Mouse (Mus musculus): ENCODE results near the gene Eif4g2. TPM values are rescaled to one million over a fixed set of nuclear protein-coding genes. Genes with fewer than 3 reads are reported as not detected.

The Eif4g2 gene
- polyA plus RNA-seq (2014; fragmentation: Nextera tagmentation; extraction: Ambion mirVana) = 1,716 and 2,020 TPM in 2 replicates

DNA sequence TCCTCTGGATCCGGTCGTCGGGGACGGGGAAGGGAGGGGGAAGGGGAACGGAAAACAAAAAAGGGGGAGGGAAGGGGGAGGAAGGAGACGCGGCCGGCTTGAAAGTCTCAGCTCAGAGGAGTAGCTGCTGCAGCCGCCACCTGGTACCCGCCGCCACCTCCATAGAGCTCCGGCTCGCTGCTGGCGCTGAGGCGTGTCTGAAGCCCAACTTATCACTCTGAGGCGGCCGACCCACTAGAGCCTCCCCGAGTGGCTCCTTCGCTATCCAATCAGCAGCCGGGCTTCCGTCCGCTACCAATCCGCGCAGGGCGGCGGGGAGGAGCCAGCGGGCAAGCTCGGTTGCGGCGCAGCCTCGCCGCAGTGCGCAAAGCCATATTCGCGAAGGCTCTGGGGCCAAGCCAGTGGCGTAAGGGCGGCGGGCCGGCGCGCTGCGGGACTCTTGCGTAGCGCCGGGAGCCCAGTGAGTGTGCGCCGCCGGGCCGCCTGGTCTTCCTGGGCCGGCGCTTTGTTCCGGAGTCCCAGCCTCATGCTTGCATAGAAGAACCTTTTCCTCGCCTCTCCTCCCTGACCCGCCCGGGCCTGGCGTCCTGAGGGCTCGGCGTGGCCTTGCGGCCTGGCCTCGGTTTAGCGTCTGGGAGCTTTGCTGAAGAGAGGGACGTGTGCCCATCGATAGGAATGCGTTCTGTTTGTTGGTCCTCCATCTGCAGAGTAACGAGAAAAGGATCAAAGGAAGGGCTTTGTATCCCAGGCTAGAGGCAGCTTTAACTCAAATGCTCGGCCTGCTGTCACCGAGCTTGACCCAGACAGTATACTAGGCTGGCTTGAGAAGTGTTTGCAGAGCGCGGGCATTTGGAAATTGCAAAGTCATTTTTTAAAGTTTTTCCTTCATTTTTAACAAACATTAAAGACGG is at the start of gene Eif4g2:
Gene Eif4g2, minus strand, starts transcription at position 209 of the 911 bp plus-strand sequence.
- Histone ChIP-seq H3K9ac (ENCODE audit: low read depth, low read length) (peak within 1 kb of the TSS; percentile 100), H3K27ac (ENCODE audit: low read depth, low read length) (peak within 1 kb of the TSS; percentile 100), H3K4me3 (ENCODE audit: low read depth, low read length) (peak within 1 kb of the TSS; percentile 86), H3K36me3 (ENCODE audit: control insufficient read depth, insufficient read depth, low read length) (peaks cover 21% of the 10 kb centered on the region), H3K27me3 (ENCODE audit: control insufficient read depth, insufficient read depth, low read length) (no peaks in the 10 kb centered on the region), H3K9me3 (ENCODE audit: control insufficient read depth, low read length) (no peaks in the 10 kb centered on the region), H3K4me1 (replicated peaks; ENCODE audit: control insufficient read depth, insufficient read depth, low read length) (peaks cover 5% of the 10 kb centered on the region; the same call in 1 of the 2 replicates), H3K4me2 (replicated peaks; ENCODE audit: low read depth, low read length) (peak within 1 kb of the TSS; percentile 78)
- DNase-seq (ENCODE audit: low spot score) (peak; percentile 98), ATAC-seq (ENCODE audit: low FRiP score) (peak; percentile 99)
- WGBS = under 1% methylated on average over 64 of the region's 70 CpGs

DNA sequence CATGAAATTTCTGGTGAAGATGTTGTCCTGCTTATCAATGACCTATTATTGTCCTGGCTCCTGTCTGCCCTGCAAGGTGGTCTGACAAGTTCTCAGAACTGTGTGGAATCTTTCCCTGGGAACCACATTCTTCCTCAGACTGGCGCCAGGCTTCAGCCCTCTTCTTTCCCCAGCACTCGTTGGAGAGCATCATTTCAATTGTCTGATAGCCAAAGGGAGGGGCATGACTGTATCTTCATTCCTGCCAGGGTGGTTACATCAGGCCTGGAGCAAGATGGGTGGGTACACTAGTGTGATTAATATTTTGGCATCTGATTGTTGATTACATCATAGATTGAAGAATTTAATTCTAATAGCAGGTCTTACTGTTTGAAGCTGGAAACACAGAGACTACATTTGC is 49.8 kb upstream of the Eif4g2 start:
- H3K9me3 ChIP-seq (ENCODE audit: control insufficient read depth, low read length) = no peaks in the 10 kb centered on the region
- DNase-seq (ENCODE audit: low spot score) (no peak), ATAC-seq (ENCODE audit: low FRiP score) (no peak)
- H3K4me2 ChIP-seq (replicated peaks; ENCODE audit: low read depth, low read length) = no peak overlapping the region
- no peak overlapping the region for H3K4me3 ChIP-seq (ENCODE audit: low read depth, low read length)
- no peaks in the 10 kb centered on the region for H3K4me1 ChIP-seq (replicated peaks; ENCODE audit: control insufficient read depth, insufficient read depth, low read length)
- no peaks in the 10 kb centered on the region for H3K27me3 ChIP-seq (ENCODE audit: control insufficient read depth, insufficient read depth, low read length)
- 62% methylated on average over 2 of the region's 2 CpGs for WGBS
- no peak overlapping the region for H3K9ac ChIP-seq (ENCODE audit: low read depth, low read length)
- no peak overlapping the region for H3K27ac ChIP-seq (ENCODE audit: low read depth, low read length)
- H3K36me3 ChIP-seq (ENCODE audit: control insufficient read depth, insufficient read depth, low read length) = no peaks in the 10 kb centered on the region

DNA sequence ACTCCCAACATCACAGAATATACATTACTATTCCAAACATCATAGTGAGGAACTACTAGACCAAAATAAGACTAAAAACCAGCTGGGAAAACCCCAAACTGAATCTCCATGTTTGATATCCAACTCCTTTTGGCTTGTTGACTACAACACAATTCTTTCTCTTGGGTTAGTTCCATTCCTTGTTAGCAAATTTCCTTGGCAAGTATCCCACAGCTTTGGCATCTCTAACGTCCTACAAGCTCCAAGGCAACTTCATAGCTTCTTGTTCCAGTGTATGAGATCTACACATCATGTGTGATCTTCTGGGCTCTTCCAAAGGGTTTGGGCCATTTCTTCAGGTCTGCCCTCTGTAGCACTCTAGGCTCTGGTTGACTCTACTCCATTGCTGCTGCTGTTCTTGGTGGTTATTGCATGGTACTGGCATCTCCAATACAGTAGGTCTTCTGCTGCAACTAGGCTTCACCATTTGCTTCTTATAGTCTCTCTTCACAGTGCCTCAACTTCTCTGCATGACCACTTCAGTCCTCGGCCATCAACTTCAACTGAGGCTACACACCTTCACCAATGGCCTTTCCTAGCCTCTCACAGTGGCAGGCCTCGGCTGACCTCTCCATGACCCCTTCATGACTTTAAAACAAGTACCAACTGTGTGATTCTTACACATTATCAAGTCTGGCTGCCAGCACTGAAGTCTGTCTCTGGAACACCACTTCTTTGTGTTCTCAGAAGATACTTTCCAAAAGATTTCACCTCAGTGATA is 44.0 kb upstream of the Eif4g2 start:
- no peak overlapping the region for H3K27ac ChIP-seq (ENCODE audit: low read depth, low read length)
- 74% methylated on average over 3 of the region's 3 CpGs for WGBS
- no peaks in the 10 kb centered on the region for H3K27me3 ChIP-seq (ENCODE audit: control insufficient read depth, insufficient read depth, low read length)
- H3K9me3 ChIP-seq (ENCODE audit: control insufficient read depth, low read length) = no peaks in the 10 kb centered on the region
- H3K9ac ChIP-seq (ENCODE audit: low read depth, low read length) = no peak overlapping the region
- no peaks in the 10 kb centered on the region for H3K36me3 ChIP-seq (ENCODE audit: control insufficient read depth, insufficient read depth, low read length)
- no peak overlapping the region for H3K4me2 ChIP-seq (replicated peaks; ENCODE audit: low read depth, low read length)
- no peak overlapping the region for H3K4me3 ChIP-seq (ENCODE audit: low read depth, low read length)
- no peak for DNase-seq (ENCODE audit: low spot score)
- no peaks in the 10 kb centered on the region for H3K4me1 ChIP-seq (replicated peaks; ENCODE audit: control insufficient read depth, insufficient read depth, low read length)
- ATAC-seq (ENCODE audit: low FRiP score) = no peak

DNA sequence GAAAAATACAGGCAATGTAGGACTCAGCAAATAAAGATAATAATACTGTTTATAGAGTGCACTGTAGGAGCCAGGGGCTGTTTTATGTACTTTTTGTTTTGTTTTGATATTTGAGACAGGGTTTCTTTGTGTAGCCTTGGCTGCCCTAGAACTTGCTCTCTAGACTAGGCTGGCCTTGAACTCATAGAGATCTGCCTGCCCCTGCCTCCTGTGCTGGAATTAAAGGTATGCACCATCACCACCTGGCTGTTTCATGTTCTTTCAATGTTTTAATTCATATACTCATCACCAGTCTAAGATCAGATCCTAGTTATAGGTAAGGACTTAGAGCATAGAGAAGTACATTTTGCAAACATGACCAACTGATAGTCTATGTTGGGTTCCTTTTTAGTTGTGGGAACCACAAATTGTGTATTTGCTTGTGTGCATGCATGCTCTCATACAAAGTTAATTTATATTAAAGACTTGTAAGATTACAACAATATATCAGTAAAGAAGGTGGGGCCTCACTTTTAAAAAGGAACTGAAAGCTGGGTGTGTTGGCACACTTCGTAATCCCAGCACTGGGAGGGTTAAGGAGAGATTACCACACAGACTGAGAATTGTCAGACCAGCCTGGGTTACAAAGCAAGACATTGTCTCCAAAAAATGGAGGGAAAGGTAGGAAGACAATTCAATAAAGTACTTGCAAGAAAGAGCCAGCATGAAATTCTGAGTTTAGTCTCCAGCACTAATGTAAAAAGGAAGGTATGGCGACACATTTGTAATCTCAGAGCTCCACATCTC is 41.1 kb upstream of the Eif4g2 start:
- DNase-seq (ENCODE audit: low spot score) (no peak), ATAC-seq (ENCODE audit: low FRiP score) (no peak)
- Histone ChIP-seq H3K4me1 (replicated peaks; ENCODE audit: control insufficient read depth, insufficient read depth, low read length) (no peaks in the 10 kb centered on the region), H3K9ac (ENCODE audit: low read depth, low read length) (no peak overlapping the region), H3K4me2 (replicated peaks; ENCODE audit: low read depth, low read length) (no peak overlapping the region), H3K4me3 (ENCODE audit: low read depth, low read length) (no peak overlapping the region), H3K36me3 (ENCODE audit: control insufficient read depth, insufficient read depth, low read length) (no peaks in the 10 kb centered on the region), H3K27ac (ENCODE audit: low read depth, low read length) (no peak overlapping the region), H3K27me3 (ENCODE audit: control insufficient read depth, insufficient read depth, low read length) (no peaks in the 10 kb centered on the region), H3K9me3 (ENCODE audit: control insufficient read depth, low read length) (no peaks in the 10 kb centered on the region)
- 97% methylated on average over 2 of the region's 2 CpGs for WGBS

DNA sequence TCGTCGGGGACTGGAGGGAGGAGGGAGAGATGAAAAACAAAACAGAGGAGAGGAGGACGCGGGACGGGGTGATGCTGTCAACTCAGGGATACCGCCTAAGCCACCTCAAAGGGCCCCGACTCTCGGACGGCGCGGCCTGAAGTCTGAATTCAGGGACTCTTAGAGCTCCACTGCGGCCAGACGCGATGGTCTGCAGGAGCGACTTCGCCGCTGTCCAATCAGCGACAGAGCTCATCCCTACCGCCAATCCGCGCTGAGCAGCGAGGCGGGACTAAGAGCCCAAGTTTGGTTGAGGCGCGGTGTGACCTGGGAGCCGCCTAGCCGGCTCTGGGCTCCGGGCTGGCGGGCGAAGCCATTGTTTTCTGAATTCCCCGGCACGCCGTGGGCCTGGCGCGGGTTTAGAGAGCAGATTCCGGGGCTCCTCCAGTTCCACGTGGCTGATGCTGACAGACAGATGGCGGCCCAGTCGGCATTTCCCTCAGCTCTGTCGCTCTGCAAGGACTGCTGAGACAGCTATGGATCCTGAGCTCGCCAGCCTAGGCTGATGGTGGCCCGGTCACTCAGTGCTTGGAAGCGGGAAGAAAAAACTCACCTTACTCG is 39.8 kb upstream of the Eif4g2 start:
- H3K27me3 ChIP-seq (ENCODE audit: control insufficient read depth, insufficient read depth, low read length) = no peaks in the 10 kb centered on the region
- H3K9me3 ChIP-seq (ENCODE audit: control insufficient read depth, low read length) = no peaks in the 10 kb centered on the region
- H3K4me1 ChIP-seq (replicated peaks; ENCODE audit: control insufficient read depth, insufficient read depth, low read length) = no peaks in the 10 kb centered on the region
- ATAC-seq (ENCODE audit: low FRiP score) (peak; percentile 99), DNase-seq (ENCODE audit: low spot score) (peak; percentile 97)
- H3K36me3 ChIP-seq (ENCODE audit: control insufficient read depth, insufficient read depth, low read length) = no peaks in the 10 kb centered on the region
- under 1% methylated on average over 44 of the region's 44 CpGs for WGBS
- peak overlapping the region; percentile 70 for H3K4me3 ChIP-seq (ENCODE audit: low read depth, low read length)
- peak overlapping the region; percentile 96 for H3K9ac ChIP-seq (ENCODE audit: low read depth, low read length)
- peak overlapping the region; percentile 76 for H3K4me2 ChIP-seq (replicated peaks; ENCODE audit: low read depth, low read length)
- H3K27ac ChIP-seq (ENCODE audit: low read depth, low read length) = peak overlapping the region; percentile 98

DNA sequence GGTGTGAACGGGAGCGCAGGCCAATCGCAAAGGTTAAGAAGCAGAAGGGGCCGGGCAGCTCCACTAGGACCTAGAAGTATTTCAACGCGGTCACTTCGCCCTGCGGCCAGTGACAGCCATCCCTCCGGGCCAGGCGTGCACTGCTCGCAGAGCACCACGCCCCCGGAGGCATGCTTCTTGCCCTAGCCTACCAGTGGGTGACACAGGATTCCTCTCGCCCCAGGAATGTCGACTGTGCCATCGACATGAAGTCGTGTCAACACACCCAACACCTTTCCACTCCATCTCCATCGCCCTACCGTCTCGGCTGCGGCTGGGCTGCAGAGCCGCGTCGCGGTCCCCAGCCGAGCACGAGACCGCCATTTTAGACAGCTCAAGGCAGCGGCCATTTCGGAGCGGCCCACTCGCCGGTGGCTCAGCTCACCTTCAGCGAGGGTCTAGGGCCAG is 39.3 kb upstream of the Eif4g2 start:
- ATAC-seq (ENCODE audit: low FRiP score) = peak; percentile 90
- H3K4me1 ChIP-seq (replicated peaks; ENCODE audit: control insufficient read depth, insufficient read depth, low read length) = no peaks in the 10 kb centered on the region
- DNase-seq (ENCODE audit: low spot score) = peak; percentile 82
- peak overlapping the region; percentile 96 for H3K9ac ChIP-seq (ENCODE audit: low read depth, low read length)
- H3K9me3 ChIP-seq (ENCODE audit: control insufficient read depth, low read length) = no peaks in the 10 kb centered on the region
- H3K27ac ChIP-seq (ENCODE audit: low read depth, low read length) = peak overlapping the region; percentile 98
- H3K27me3 ChIP-seq (ENCODE audit: control insufficient read depth, insufficient read depth, low read length) = no peaks in the 10 kb centered on the region
- H3K36me3 ChIP-seq (ENCODE audit: control insufficient read depth, insufficient read depth, low read length) = no peaks in the 10 kb centered on the region
- H3K4me3 ChIP-seq (ENCODE audit: low read depth, low read length) = peak overlapping the region; percentile 70
- H3K4me2 ChIP-seq (replicated peaks; ENCODE audit: low read depth, low read length) = peak overlapping the region; percentile 76
- 0% methylated on average over 34 of the region's 34 CpGs for WGBS

DNA sequence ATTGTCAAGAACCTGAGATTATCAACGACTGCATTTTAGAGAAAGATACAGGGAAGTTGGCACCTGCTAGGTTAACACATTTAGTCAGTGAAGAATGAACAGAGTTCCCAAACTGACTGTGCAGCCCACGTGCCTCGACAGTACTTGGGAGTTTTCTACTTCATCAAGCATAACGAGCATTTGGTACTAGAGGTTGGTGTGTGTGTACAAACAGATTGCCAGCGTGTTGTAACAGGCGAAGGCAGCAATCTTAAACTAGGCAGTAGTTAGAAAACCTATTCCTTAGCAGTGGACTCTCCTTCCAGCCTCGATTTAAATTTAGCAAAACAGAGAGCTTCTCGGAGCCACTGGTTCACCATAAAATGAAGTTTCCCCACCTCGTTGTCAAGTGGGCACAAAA is 38.7 kb upstream of the Eif4g2 start:
- no peaks in the 10 kb centered on the region for H3K36me3 ChIP-seq (ENCODE audit: control insufficient read depth, insufficient read depth, low read length)
- no peak for ATAC-seq (ENCODE audit: low FRiP score)
- H3K4me1 ChIP-seq (replicated peaks; ENCODE audit: control insufficient read depth, insufficient read depth, low read length) = no peaks in the 10 kb centered on the region
- peak overlapping the region; percentile 76 for H3K4me2 ChIP-seq (replicated peaks; ENCODE audit: low read depth, low read length)
- peak; percentile 46 for DNase-seq (ENCODE audit: low spot score)
- peak overlapping the region; percentile 98 for H3K27ac ChIP-seq (ENCODE audit: low read depth, low read length)
- H3K27me3 ChIP-seq (ENCODE audit: control insufficient read depth, insufficient read depth, low read length) = no peaks in the 10 kb centered on the region
- H3K9ac ChIP-seq (ENCODE audit: low read depth, low read length) = peak overlapping the region; percentile 96
- peak overlapping the region; percentile 70 for H3K4me3 ChIP-seq (ENCODE audit: low read depth, low read length)
- H3K9me3 ChIP-seq (ENCODE audit: control insufficient read depth, low read length) = no peaks in the 10 kb centered on the region
- 48% methylated on average over 9 of the region's 9 CpGs for WGBS

DNA sequence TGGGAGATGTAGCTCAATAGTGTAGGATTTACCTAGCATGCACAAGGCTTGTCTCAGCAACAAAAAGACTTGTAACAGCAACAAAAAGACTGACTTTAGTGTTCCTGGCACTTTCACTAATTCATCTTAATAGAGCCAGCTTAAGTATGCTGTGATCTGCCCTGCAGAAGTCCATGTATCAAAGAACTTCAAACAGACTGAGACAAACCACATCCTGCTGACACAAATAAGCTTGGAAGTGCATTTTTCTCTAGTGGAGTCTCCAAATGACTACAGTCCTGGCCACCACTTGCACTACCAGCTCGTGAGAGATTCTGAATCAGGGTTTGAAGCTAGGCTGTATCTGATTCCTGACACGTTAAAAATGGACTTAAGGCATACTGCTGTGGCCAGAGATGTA is 26.7 kb upstream of the Eif4g2 start:
- H3K27ac ChIP-seq (ENCODE audit: low read depth, low read length) = no peak overlapping the region
- WGBS = 84% methylated on average over 2 of the region's 2 CpGs

More for the DNA sequence above, 26.7 kb upstream of the Eif4g2 start:
- no peak for ATAC-seq (ENCODE audit: low FRiP score)
- H3K4me1 ChIP-seq (replicated peaks; ENCODE audit: control insufficient read depth, insufficient read depth, low read length) = no peaks in the 10 kb centered on the region
- H3K9ac ChIP-seq (ENCODE audit: low read depth, low read length) = no peak overlapping the region
- H3K9me3 ChIP-seq (ENCODE audit: control insufficient read depth, low read length) = no peaks in the 10 kb centered on the region
- H3K4me3 ChIP-seq (ENCODE audit: low read depth, low read length) = no peak overlapping the region
- no peaks in the 10 kb centered on the region for H3K27me3 ChIP-seq (ENCODE audit: control insufficient read depth, insufficient read depth, low read length)
- H3K36me3 ChIP-seq (ENCODE audit: control insufficient read depth, insufficient read depth, low read length) = no peaks in the 10 kb centered on the region
- H3K4me2 ChIP-seq (replicated peaks; ENCODE audit: low read depth, low read length) = no peak overlapping the region
- no peak for DNase-seq (ENCODE audit: low spot score)

All from hindbrain, embryonic 11.5 days (tissue).